Mouse (Mus musculus): Measurements from ENCODE around the gene Col4a3. TPM values are rescaled to one million over a fixed set of nuclear protein-coding genes. Genes with fewer than 3 reads are reported as not detected.

Gene Col4a3
- polyA plus RNA-seq, 1 experiment from 2014 or later, result 0.03 TPM

GRCm38 (mm10) chr1:82612061-82612660 is 25.4 kb downstream of the Col4a3 start:
- no peak overlapping the region for H3K27ac ChIP-seq
- H3K27me3 ChIP-seq, result no peaks in the 10 kb centered on the region
- no peaks in the 10 kb centered on the region for H3K9me3 ChIP-seq
- ATAC-seq (ENCODE audit: insufficient number of reproducible peaks, insufficient read depth, low FRiP score, low TSS enrichment, low read depth), result no peak
- H3K36me3 ChIP-seq, result no peaks in the 10 kb centered on the region
- no peak overlapping the region for H3K9ac ChIP-seq
- WGBS, result 64% methylated on average over 9 of the region's 9 CpGs
- H3K4me3 ChIP-seq, result no peak overlapping the region
- H3K4me1 ChIP-seq, result no peaks in the 10 kb centered on the region
- no peak overlapping the region for H3K4me2 ChIP-seq

- H3K9ac ChIP-seq, result no peak overlapping the region
- no peak for ATAC-seq (ENCODE audit: insufficient number of reproducible peaks, insufficient read depth, low FRiP score, low TSS enrichment, low read depth)
- 63% methylated on average over 5 of the region's 5 CpGs for WGBS
- no peak overlapping the region for H3K4me2 ChIP-seq
- H3K27ac ChIP-seq, result no peak overlapping the region
- H3K36me3 ChIP-seq, result no peaks in the 10 kb centered on the region
- H3K27me3 ChIP-seq, result no peaks in the 10 kb centered on the region
- no peaks in the 10 kb centered on the region for H3K9me3 ChIP-seq
- no peaks in the 10 kb centered on the region for H3K4me1 ChIP-seq
- no peak overlapping the region for H3K4me3 ChIP-seq
Observed at GRCm38 (mm10) chr1:82618001-82618400, 31.3 kb downstream of the Col4a3 start.

- 83% methylated on average over 5 of the region's 5 CpGs for WGBS
- Histone ChIP-seq H3K4me2 (no peak overlapping the region), H3K4me3 (no peak overlapping the region), H3K27me3 (no peaks in the 10 kb centered on the region), H3K4me1 (no peaks in the 10 kb centered on the region), H3K9me3 (no peaks in the 10 kb centered on the region), H3K36me3 (no peaks in the 10 kb centered on the region), H3K9ac (no peak overlapping the region), H3K27ac (no peak overlapping the region)
- no peak for ATAC-seq (ENCODE audit: insufficient number of reproducible peaks, insufficient read depth, low FRiP score, low TSS enrichment, low read depth)
Observed at GRCm38 (mm10) chr1:82618592-82618991, 31.9 kb downstream of the Col4a3 start.

GRCm38 (mm10) chr1:82619981-82620380 is 33.3 kb downstream of the Col4a3 start:
- Histone ChIP-seq H3K27ac (no peak overlapping the region), H3K4me3 (no peak overlapping the region), H3K4me1 (no peaks in the 10 kb centered on the region), H3K9me3 (no peaks in the 10 kb centered on the region), H3K9ac (no peak overlapping the region), H3K27me3 (no peaks in the 10 kb centered on the region), H3K36me3 (no peaks in the 10 kb centered on the region), H3K4me2 (no peak overlapping the region)
- 79% methylated on average over 5 of the region's 5 CpGs for WGBS
- no peak for ATAC-seq (ENCODE audit: insufficient number of reproducible peaks, insufficient read depth, low FRiP score, low TSS enrichment, low read depth)

GRCm38 (mm10) chr1:82624934-82625333 is 38.2 kb downstream of the Col4a3 start:
- no peak for ATAC-seq (ENCODE audit: insufficient number of reproducible peaks, insufficient read depth, low FRiP score, low TSS enrichment, low read depth)
- H3K27me3 ChIP-seq, result no peaks in the 10 kb centered on the region
- H3K36me3 ChIP-seq, result no peaks in the 10 kb centered on the region
- H3K4me1 ChIP-seq, result no peaks in the 10 kb centered on the region
- no peak overlapping the region for H3K4me2 ChIP-seq
- 79% methylated on average over 6 of the region's 6 CpGs for WGBS
- H3K27ac ChIP-seq, result no peak overlapping the region
- no peak overlapping the region for H3K9ac ChIP-seq
- no peak overlapping the region for H3K4me3 ChIP-seq
- H3K9me3 ChIP-seq, result no peaks in the 10 kb centered on the region

- Histone ChIP-seq H3K9ac (no peak overlapping the region), H3K4me2 (no peak overlapping the region), H3K4me3 (no peak overlapping the region), H3K4me1 (no peaks in the 10 kb centered on the region), H3K36me3 (no peaks in the 10 kb centered on the region), H3K9me3 (no peaks in the 10 kb centered on the region), H3K27ac (no peak overlapping the region), H3K27me3 (no peaks in the 10 kb centered on the region)
- no peak for ATAC-seq (ENCODE audit: insufficient number of reproducible peaks, insufficient read depth, low FRiP score, low TSS enrichment, low read depth)
- 80% methylated on average over 2 of the region's 2 CpGs for WGBS
Observed at GRCm38 (mm10) chr1:82625474-82625873, 38.8 kb downstream of the Col4a3 start.

- Histone ChIP-seq H3K4me1 (no peaks in the 10 kb centered on the region), H3K27ac (no peak overlapping the region), H3K9ac (no peak overlapping the region), H3K36me3 (no peaks in the 10 kb centered on the region), H3K4me3 (no peak overlapping the region), H3K9me3 (no peaks in the 10 kb centered on the region), H3K4me2 (no peak overlapping the region), H3K27me3 (no peaks in the 10 kb centered on the region)
- WGBS, result 80% methylated on average over 4 of the region's 4 CpGs
- ATAC-seq (ENCODE audit: insufficient number of reproducible peaks, insufficient read depth, low FRiP score, low TSS enrichment, low read depth), result no peak
Observed at GRCm38 (mm10) chr1:82627652-82628051, 40.9 kb downstream of the Col4a3 start.

- Histone ChIP-seq H3K36me3 (no peaks in the 10 kb centered on the region), H3K9ac (no peak overlapping the region), H3K27ac (no peak overlapping the region), H3K27me3 (no peaks in the 10 kb centered on the region), H3K4me1 (0 out of 2 replicates have a peak, but pooled peaks cover 2% of the 10 kb centered on the region), H3K4me3 (no peak overlapping the region), H3K4me2 (no peak overlapping the region), H3K9me3 (no peaks in the 10 kb centered on the region)
- ATAC-seq (ENCODE audit: insufficient number of reproducible peaks, insufficient read depth, low FRiP score, low TSS enrichment, low read depth), result no peak
- WGBS, result 78% methylated on average over 5 of the region's 5 CpGs
Observed at GRCm38 (mm10) chr1:82629495-82629894, 42.8 kb downstream of the Col4a3 start.

GRCm38 (mm10) chr1:82631169-82631792 is 44.6 kb downstream of the Col4a3 start:
- no peaks in the 10 kb centered on the region for H3K27me3 ChIP-seq
- no peaks in the 10 kb centered on the region for H3K36me3 ChIP-seq
- H3K4me3 ChIP-seq, result no peak overlapping the region
- no peaks in the 10 kb centered on the region for H3K9me3 ChIP-seq
- H3K9ac ChIP-seq, result no peak overlapping the region
- H3K4me2 ChIP-seq, result no peak overlapping the region
- 65% methylated on average over 6 of the region's 6 CpGs for WGBS
- H3K27ac ChIP-seq, result no peak overlapping the region
- H3K4me1 ChIP-seq, result 0 out of 2 replicates have a peak, but pooled peaks cover 2% of the 10 kb centered on the region
- ATAC-seq (ENCODE audit: insufficient number of reproducible peaks, insufficient read depth, low FRiP score, low TSS enrichment, low read depth), result no peak

GRCm38 (mm10) chr1:82634545-82635253 is 48.0 kb downstream of the Col4a3 start:
- WGBS, result 79% methylated on average over 19 of the region's 19 CpGs
- H3K9ac ChIP-seq, result no peak overlapping the region
- H3K36me3 ChIP-seq, result no peaks in the 10 kb centered on the region
- no peaks in the 10 kb centered on the region for H3K27me3 ChIP-seq
- no peak for ATAC-seq (ENCODE audit: insufficient number of reproducible peaks, insufficient read depth, low FRiP score, low TSS enrichment, low read depth)
- H3K27ac ChIP-seq, result no peak overlapping the region
- no peak overlapping the region for H3K4me3 ChIP-seq
- 0 out of 2 replicates have a peak, but pooled peaks cover 2% of the 10 kb centered on the region for H3K4me1 ChIP-seq
- no peaks in the 10 kb centered on the region for H3K9me3 ChIP-seq
- H3K4me2 ChIP-seq, result no peak overlapping the region

- no peak for ATAC-seq (ENCODE audit: insufficient number of reproducible peaks, insufficient read depth, low FRiP score, low TSS enrichment, low read depth)
- Histone ChIP-seq H3K27ac (no peak overlapping the region), H3K9me3 (no peaks in the 10 kb centered on the region), H3K36me3 (no peaks in the 10 kb centered on the region), H3K9ac (no peak overlapping the region), H3K4me1 (0 out of 2 replicates have a peak, but pooled peaks cover 2% of the 10 kb centered on the region), H3K4me2 (no peak overlapping the region), H3K27me3 (no peaks in the 10 kb centered on the region), H3K4me3 (no peak overlapping the region)
- WGBS, result 81% methylated on average over 9 of the region's 9 CpGs
Observed at GRCm38 (mm10) chr1:82635254-82635620, 48.5 kb downstream of the Col4a3 start.

GRCm38 (mm10) chr1:82636321-82636720 is 49.6 kb downstream of the Col4a3 start:
- no peaks in the 10 kb centered on the region for H3K36me3 ChIP-seq
- H3K4me1 ChIP-seq, result 0 out of 2 replicates have a peak, but pooled peaks cover 2% of the 10 kb centered on the region
- H3K27me3 ChIP-seq, result no peaks in the 10 kb centered on the region
- H3K9me3 ChIP-seq, result no peaks in the 10 kb centered on the region
- no peak overlapping the region for H3K9ac ChIP-seq
- no peak overlapping the region for H3K27ac ChIP-seq
- H3K4me3 ChIP-seq, result no peak overlapping the region
- H3K4me2 ChIP-seq, result no peak overlapping the region
- 76% methylated on average over 4 of the region's 4 CpGs for WGBS
- ATAC-seq (ENCODE audit: insufficient number of reproducible peaks, insufficient read depth, low FRiP score, low TSS enrichment, low read depth), result no peak
